In genomic region chr11:75192336-75193214, GRCm38 (mm10) we compare ENCODE assay signal across 8 mouse cellular contexts. TPM values are rescaled to one million over a fixed set of nuclear protein-coding genes. Genes with fewer than 3 reads are reported as not detected.
A peak's percentile ranks its signal among the peaks of the same experiment; 100 is the strongest.
DNase-seq lines count a peak whose midpoint lies in the region; ATAC-seq lines count a peak whose summit lies in the region.

No protein-coding gene starts in this region.

- H3K9ac ChIP-seq in intestine, embryonic 14.5 days (ENCODE audit: low read length): no peak overlapping the region
- H3K9ac ChIP-seq in midbrain, embryonic 16.5 days (ENCODE audit: low read depth, low read length): peak overlapping the region; percentile 72

- H3K4me3 ChIP-seq in intestine, embryonic 14.5 days (ENCODE audit: low read depth, low read length): 0 out of 2 replicates have a peak overlapping the region, but pooled peaks have one; percentile 52
- peak overlapping the region; percentile 64 for H3K4me3 ChIP-seq in midbrain, embryonic 16.5 days (ENCODE audit: low read depth, low read length)

- no peaks in the 10 kb centered on the region for H3K9me3 ChIP-seq in intestine, embryonic 14.5 days (ENCODE audit: control insufficient read depth, low read length)
- no peaks in the 10 kb centered on the region for H3K9me3 ChIP-seq in midbrain, embryonic 16.5 days (replicated peaks; ENCODE audit: control insufficient read depth, low read length, poor library complexity, severe bottlenecking)

- H3K36me3 ChIP-seq in intestine, embryonic 14.5 days (ENCODE audit: control insufficient read depth, insufficient read depth, low read length): no peaks in the 10 kb centered on the region
- no peaks in the 10 kb centered on the region for H3K36me3 ChIP-seq in midbrain, embryonic 16.5 days (ENCODE audit: control insufficient read depth, insufficient read depth, low read length)
- no peaks in the 10 kb centered on the region for H3K36me3 ChIP-seq in splenic B cell, adult 2 months (ENCODE audit: control insufficient read depth, insufficient read depth, low read length, poor library complexity, severe bottlenecking)

- peaks cover 24% of the 10 kb centered on the region for H3K4me1 ChIP-seq in intestine, embryonic 14.5 days (replicated peaks; ENCODE audit: control insufficient read depth, insufficient read depth, low read length)
- peaks cover 33% of the 10 kb centered on the region for H3K4me1 ChIP-seq in midbrain, embryonic 16.5 days (ENCODE audit: control insufficient read depth, insufficient read depth, low read length)

- peak overlapping the region; percentile 75 for H3K4me2 ChIP-seq in intestine, embryonic 14.5 days (ENCODE audit: low read length)
- peak overlapping the region; percentile 57 for H3K4me2 ChIP-seq in midbrain, embryonic 16.5 days (ENCODE audit: low read length)

- peak; percentile 71 to 77 for DNase-seq in left cerebral cortex, adult 18-20 months (ENCODE audit: low spot score in 2 of 2)
- DNase-seq in left cerebral cortex, adult 8-10 months (ENCODE audit: low spot score in 2 of 2): no peak
- DNase-seq in gastrocnemius, postnatal 4 days (ENCODE audit: low spot score in 2 of 2): peak; percentile 62 to 81
- peak; percentile 84 for DNase-seq in intestine, embryonic 14.5 days (ENCODE audit: low spot score)
- DNase-seq in liver: peak; percentile 79
- peak; percentile 80 for DNase-seq in splenic B cell, adult 2 months (ENCODE audit: low read depth, low spot score)

- WGBS in intestine, embryonic 14.5 days: 24% methylated on average over 13 of the region's 13 CpGs
- WGBS in midbrain, embryonic 16.5 days: 22% methylated on average over 13 of the region's 13 CpGs

- ATAC-seq in common myeloid progenitor, adult 5-6 weeks (replicated peaks; ENCODE audit: low read depth, poor library complexity, severe bottlenecking): peak; percentile 60
- peak; percentile 57 for ATAC-seq in intestine, embryonic 14.5 days (replicated peaks; ENCODE audit: low FRiP score, low TSS enrichment, low read depth)
- ATAC-seq in midbrain, embryonic 16.5 days: peak; percentile 25; the same call in 1 of the 2 replicates

- peaks cover 57% of the 10 kb centered on the region for H3K27me3 ChIP-seq in intestine, embryonic 14.5 days (replicated peaks; ENCODE audit: control insufficient read depth, insufficient read depth, low read length)
- no peaks in the 10 kb centered on the region for H3K27me3 ChIP-seq in midbrain, embryonic 16.5 days (ENCODE audit: control insufficient read depth, insufficient read depth, low read depth, low read length)
- 0 out of 2 replicates have a peak, but pooled peaks cover 2% of the 10 kb centered on the region for H3K27me3 ChIP-seq in splenic B cell, adult 2 months (ENCODE audit: control insufficient read depth, insufficient read depth, low read length, poor library complexity, severe bottlenecking)

- no peak overlapping the region for H3K27ac ChIP-seq in intestine, embryonic 14.5 days (ENCODE audit: low read depth)
- peak overlapping the region; percentile 74; the same call in 1 of the 2 replicates for H3K27ac ChIP-seq in midbrain, embryonic 16.5 days (ENCODE audit: low read length)

RNA-seq across cellular contexts. Expression of gene Rtn4rl1, which starts 1.0 kb away (rescaled TPM):
- 10 to 100 TPM; 86.2 to 91.0 TPM for total RNA-seq in left cerebral cortex, adult 18-20 months (2021)
- total RNA-seq in left cerebral cortex, adult 8-10 months (2022): 10 to 100 TPM; 67.2 to 72.6 (median 67.9) TPM
- total RNA-seq in common myeloid progenitor, adult 5-6 weeks (2017): 0.24 and 1.6 TPM in 2 replicates
- total RNA-seq in gastrocnemius, postnatal 4 days (2021): 1 to 10 TPM; 4.2 to 5.0 TPM
- 1.6 and 2.0 TPM in 2 replicates for polyA plus RNA-seq in intestine, embryonic 14.5 days (2014; fragmentation: Nextera tagmentation; extraction: Ambion mirVana)
- 17.8 and 19.7 TPM in 2 replicates for polyA plus RNA-seq in midbrain, embryonic 16.5 days (2015; fragmentation: Nextera tagmentation; extraction: Ambion mirVana)

RNA-seq across cellular contexts. Expression of gene Dph1, which starts 1.5 kb away (rescaled TPM):
- 10 to 100 TPM; 28.5 to 32.1 TPM for total RNA-seq in left cerebral cortex, adult 18-20 months (2021)
- 10 to 100 TPM; 22.7 to 28.7 (median 27.0) TPM for total RNA-seq in left cerebral cortex, adult 8-10 months (2022)
- total RNA-seq in common myeloid progenitor, adult 5-6 weeks (2017): 7.1 and 10.5 TPM in 2 replicates
- total RNA-seq in gastrocnemius, postnatal 4 days (2021): 10 to 100 TPM in 1 of 2 experiments, 1 to 10 TPM in 1; 10.0 to 11.4 TPM
- polyA plus RNA-seq in intestine, embryonic 14.5 days (2014; fragmentation: Nextera tagmentation; extraction: Ambion mirVana): 27.9 and 31.5 TPM in 2 replicates
- 12.5 and 14.0 TPM in 2 replicates for polyA plus RNA-seq in midbrain, embryonic 16.5 days (2015; fragmentation: Nextera tagmentation; extraction: Ambion mirVana)

RNA-seq across cellular contexts. Expression of gene Ovca2, which starts 13.9 kb away (rescaled TPM):
- 10 to 100 TPM in 1 of 2 experiments, 1 to 10 TPM in 1; 9.2 to 12.0 TPM for total RNA-seq in left cerebral cortex, adult 18-20 months (2021)
- total RNA-seq in left cerebral cortex, adult 8-10 months (2022): 10 to 100 TPM; 12.8 to 13.5 (median 13.2) TPM
- 18.5 and 20.9 TPM in 2 replicates for total RNA-seq in common myeloid progenitor, adult 5-6 weeks (2017)
- total RNA-seq in gastrocnemius, postnatal 4 days (2021): 1 to 10 TPM; 6.6 to 6.8 TPM
- polyA plus RNA-seq in intestine, embryonic 14.5 days (2014; fragmentation: Nextera tagmentation; extraction: Ambion mirVana): 29.9 and 32.2 TPM in 2 replicates
- 13.3 and 14.5 TPM in 2 replicates for polyA plus RNA-seq in midbrain, embryonic 16.5 days (2015; fragmentation: Nextera tagmentation; extraction: Ambion mirVana)

RNA-seq across cellular contexts. Expression of gene Hic1, which starts 23.3 kb away (rescaled TPM):
- 1 to 10 TPM; 3.8 to 5.0 TPM for total RNA-seq in left cerebral cortex, adult 18-20 months (2021)
- total RNA-seq in left cerebral cortex, adult 8-10 months (2022): 1 to 10 TPM; 3.2 to 3.7 (median 3.4) TPM
- total RNA-seq in common myeloid progenitor, adult 5-6 weeks (2017): 1.1 TPM in 1 of 2 replicates, not detected in the other
- total RNA-seq in gastrocnemius, postnatal 4 days (2021): 10 to 100 TPM; 42.7 to 48.8 TPM
- polyA plus RNA-seq in intestine, embryonic 14.5 days (2014; fragmentation: Nextera tagmentation; extraction: Ambion mirVana): 13.0 and 14.5 TPM in 2 replicates
- polyA plus RNA-seq in midbrain, embryonic 16.5 days (2015; fragmentation: Nextera tagmentation; extraction: Ambion mirVana): 1.3 and 1.8 TPM in 2 replicates

Comparison
In these comparisons a context has a peak if more than half of its experiments do, and no peak if none do; other contexts are left out.
1. DNase-seq: peak in left cerebral cortex, adult 18-20 months (2 of 2), gastrocnemius, postnatal 4 days (2 of 2), intestine, embryonic 14.5 days (single experiment), liver (single experiment) and splenic B cell, adult 2 months (single experiment); none in left cerebral cortex, adult 8-10 months (0 of 2).
2. RNA of gene Rtn4rl1, which starts 1.0 kb away (total RNA-seq): 86.2 to 91.0 TPM in left cerebral cortex, adult 18-20 months and 67.2 to 72.6 TPM in left cerebral cortex, adult 8-10 months; 4.2 to 5.0 TPM in gastrocnemius, postnatal 4 days and 0.24 to 1.6 TPM in common myeloid progenitor, adult 5-6 weeks; every median in the first group is over 10 times any median in the second.
3. Peak in every context shown above with its lines, with median percentiles within 50 percentile points of each other: ATAC-seq.